Comparison of ENCODE assay signal across 14 mouse cellular contexts in genomic region chr16:95724251-95724650, GRCm38 (mm10).
"Had no signal": no experiment of that assay in that cellular context is flagged by ENCODE, and none has a peak within 500 bp of the region (broad histone marks: within the 10 kb centered on the region; RNA-seq: fewer than 3 reads in every experiment).

No protein-coding gene starts in this region.

- H3K27ac ChIP-seq: neural tube, embryonic 15.5 days; stomach, embryonic 15.5 days; stomach, postnatal 0 days had no signal

- H3K4me1 ChIP-seq: neural tube, embryonic 15.5 days; stomach, embryonic 15.5 days had no signal

- H3K9ac ChIP-seq: neural tube, embryonic 15.5 days; stomach, embryonic 15.5 days had no signal

- DNase-seq: retina, postnatal 1 day; right cerebral cortex, adult 18-20 months; right cerebral cortex, postnatal 14 days; right cerebral cortex, postnatal 25 days; right cerebral cortex, postnatal 4 days; spleen, adult 18-20 months; thymus, adult 18-20 months; thymus, adult 2 months; thymus, postnatal 14 days; thymus, postnatal 25 days; thymus, postnatal 36 days had no signal

- H3K9me3 ChIP-seq: stomach, embryonic 15.5 days had no signal

- H3K4me3 ChIP-seq: neural tube, embryonic 15.5 days; stomach, embryonic 15.5 days had no signal

- H3K27me3 ChIP-seq: neural tube, embryonic 15.5 days; stomach, embryonic 15.5 days had no signal
